Mouse (Mus musculus) liver, adult 2 months (tissue): ENCODE results near the gene Enpep.

ENCODE experiments used
- CTCF ChIP-seq: fragments of 200-500 bp; IDR thresholded peaks from 2 replicates; pipeline ENCODE4 v1.5.1; 2011; ENCODE audit warnings: low read depth, low read length, control low read depth
- POLR2A ChIP-seq: fragments of 200-500 bp; IDR thresholded peaks from 2 replicates; pipeline ENCODE4 v1.6.1; 2011; ENCODE audit warnings: low read length, control low read depth; ENCODE audit not compliant: insufficient read depth; ENCODE audit errors: extremely low read depth

- TF ChIP-seq POLR2A (no peak), CTCF (no peak)
Observed at GRCm38 (mm10) chr3:129342767-129343166, 10.2 kb upstream of the Enpep start.
